Mouse (Mus musculus): Measurements from ENCODE around the gene Egln2. TPM values are rescaled to one million over a fixed set of nuclear protein-coding genes. Genes with fewer than 3 reads are reported as not detected.
A peak's percentile ranks its signal among the peaks of the same experiment; 100 is the strongest.

Egln2 gene
- polyA plus RNA-seq, 1 experiment from 2014 or later, result 102 TPM

DNA sequence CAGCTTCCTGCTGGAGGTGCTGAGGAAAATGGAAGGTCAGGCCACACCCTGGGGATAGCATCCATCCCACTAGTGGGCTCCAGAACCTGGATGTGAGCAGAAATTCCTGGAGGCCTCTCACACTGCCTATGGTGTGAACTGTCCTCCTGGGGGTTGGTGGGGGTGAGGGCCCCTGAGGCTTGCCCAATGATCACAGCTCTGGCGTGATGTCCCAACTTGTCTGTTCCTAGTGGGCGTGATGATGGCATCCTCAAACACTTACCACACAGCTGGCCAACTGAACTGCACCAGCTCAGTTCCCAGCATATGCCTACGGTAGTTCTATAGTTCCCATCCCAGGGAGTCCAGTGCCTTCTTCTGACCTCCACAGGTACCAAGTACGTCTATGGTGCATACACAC, 41.6 kb downstream of the Egln2 start:
- 91% methylated on average over 4 of the region's 4 CpGs for WGBS
- Histone ChIP-seq H3K27ac (no peak overlapping the region), H3K9ac (no peak overlapping the region), H3K27me3 (no peaks in the 10 kb centered on the region), H3K9me3 (replicated peaks) (no peaks in the 10 kb centered on the region), H3K4me3 (no peak overlapping the region), H3K4me2 (replicated peaks) (no peak overlapping the region), H3K4me1 (no peaks in the 10 kb centered on the region), H3K36me3 (no peaks in the 10 kb centered on the region)
- ATAC-seq (ENCODE audit: low FRiP score), result no peak

DNA sequence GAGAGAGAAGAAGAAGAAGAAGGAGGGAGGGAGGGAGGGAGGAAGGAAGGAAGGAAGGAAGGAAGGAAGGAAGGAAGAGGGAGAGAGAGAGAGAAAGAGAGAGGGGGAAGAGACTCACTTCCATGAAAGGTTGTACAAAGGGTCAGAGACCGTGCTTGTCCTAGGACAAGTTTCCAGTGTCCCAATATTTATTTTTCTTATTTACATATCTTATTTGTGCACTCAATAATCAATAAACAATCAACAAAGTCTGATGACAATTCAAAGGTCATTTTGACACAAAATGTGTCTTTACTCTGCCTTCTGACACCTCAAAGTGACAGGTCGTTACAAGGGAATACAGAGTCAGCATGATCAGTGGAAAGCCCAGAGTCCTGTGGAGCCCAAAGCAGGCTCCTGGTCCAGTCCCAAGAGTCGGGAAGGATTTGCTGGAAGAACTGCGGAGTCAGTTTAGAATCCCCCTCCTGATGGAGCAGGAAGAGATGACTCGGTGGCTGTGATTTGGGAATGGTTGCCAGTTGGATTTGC, 42.2 kb downstream of the Egln2 start:
- Histone ChIP-seq H3K27ac (no peak overlapping the region), H3K27me3 (no peaks in the 10 kb centered on the region), H3K9me3 (replicated peaks) (no peaks in the 10 kb centered on the region), H3K4me3 (no peak overlapping the region), H3K36me3 (no peaks in the 10 kb centered on the region), H3K9ac (no peak overlapping the region), H3K4me2 (replicated peaks) (no peak overlapping the region), H3K4me1 (no peaks in the 10 kb centered on the region)
- ATAC-seq (ENCODE audit: low FRiP score), result no peak
- 77% methylated on average over 5 of the region's 5 CpGs for WGBS

DNA sequence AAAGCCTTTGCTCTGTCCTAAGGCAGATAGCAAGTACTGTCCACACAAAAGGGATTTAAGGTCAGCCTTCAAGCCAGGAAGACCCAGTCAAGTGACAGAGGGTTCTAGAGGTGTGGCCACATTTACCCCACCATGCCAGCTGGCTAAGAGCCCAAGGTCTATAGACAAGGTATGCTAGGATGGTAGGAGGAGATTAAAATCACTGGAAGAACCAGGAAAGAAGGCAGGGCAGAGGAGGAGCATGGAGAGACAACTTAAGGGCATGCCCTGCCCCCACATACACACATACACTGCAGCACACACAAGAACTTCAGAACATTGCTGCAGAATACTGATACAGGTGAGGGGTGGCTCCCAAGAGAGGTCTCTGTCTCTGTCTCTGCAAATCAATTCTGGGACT, 46.9 kb downstream of the Egln2 start, which contains the start of gene Cyp2f2:
Gene Cyp2f2 (plus strand): TSS at position 234 of the 400 bp plus-strand sequence.
- ATAC-seq (ENCODE audit: low FRiP score), result no peak

DNA sequence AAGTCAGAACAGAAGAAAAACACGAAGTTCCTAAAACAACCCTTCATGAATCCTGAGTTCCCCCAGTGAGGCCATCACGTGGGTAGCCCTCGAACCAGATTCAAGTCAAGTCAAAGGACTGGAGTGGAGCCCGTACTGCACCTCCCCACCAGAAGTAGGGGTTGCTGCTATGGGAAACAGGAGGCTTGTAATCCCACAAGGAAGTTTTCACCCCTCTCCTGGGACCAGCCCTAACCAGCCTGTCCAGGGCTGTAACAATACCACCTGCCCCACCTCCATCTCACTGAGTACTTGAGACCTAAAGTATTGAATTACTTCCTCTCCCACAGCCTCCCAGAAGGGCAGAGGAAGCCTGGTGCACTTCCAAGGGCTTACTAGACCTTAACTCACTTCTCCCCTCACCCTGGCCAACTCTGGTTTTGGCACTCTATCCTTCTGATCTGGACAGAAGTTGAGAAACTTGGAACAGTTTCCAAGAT, 48.5 kb downstream of the Egln2 start:
- no peaks in the 10 kb centered on the region for H3K9me3 ChIP-seq (replicated peaks)
- H3K36me3 ChIP-seq, result no peaks in the 10 kb centered on the region
- H3K4me3 ChIP-seq, result no peak overlapping the region
- no peaks in the 10 kb centered on the region for H3K4me1 ChIP-seq
- no peak overlapping the region for H3K4me2 ChIP-seq (replicated peaks)
- no peak for ATAC-seq (ENCODE audit: low FRiP score)
- H3K27me3 ChIP-seq, result no peaks in the 10 kb centered on the region
- H3K9ac ChIP-seq, result no peak overlapping the region
- WGBS, result 70% methylated on average over 4 of the region's 4 CpGs
- no peak overlapping the region for H3K27ac ChIP-seq

More for the DNA sequence above, 46.9 kb downstream of the Egln2 start, which contains the start of gene Cyp2f2:
- no peak within 1 kb of the TSS for H3K27ac ChIP-seq
- no peaks in the 10 kb centered on the region for H3K9me3 ChIP-seq (replicated peaks)
- H3K4me1 ChIP-seq, result no peaks in the 10 kb centered on the region
- H3K36me3 ChIP-seq, result no peaks in the 10 kb centered on the region
- no peak within 1 kb of the TSS for H3K9ac ChIP-seq
- no peak within 1 kb of the TSS for H3K4me2 ChIP-seq (replicated peaks)
- no peaks in the 10 kb centered on the region for H3K27me3 ChIP-seq
- no peak within 1 kb of the TSS for H3K4me3 ChIP-seq

DNA sequence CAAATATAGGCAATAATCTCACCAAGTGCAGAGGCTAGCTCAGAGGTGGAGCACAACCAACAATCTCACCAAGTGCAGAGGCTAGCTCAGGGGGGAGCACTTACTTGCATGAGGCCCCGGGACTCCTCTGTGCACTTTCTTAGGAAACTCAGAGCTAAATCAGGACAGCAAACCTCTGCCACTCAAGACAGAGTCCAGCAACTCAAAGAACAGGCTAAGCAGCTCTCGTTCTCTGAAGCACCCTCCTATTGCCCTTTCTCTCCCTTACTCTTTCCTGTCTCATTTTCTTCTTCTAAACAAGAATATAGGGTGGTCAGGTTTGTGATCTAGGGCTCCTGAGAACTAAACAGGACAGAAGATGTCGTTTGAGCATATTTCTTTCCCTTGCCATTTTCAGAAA, 54.6 kb downstream of the Egln2 start:
- WGBS, result 81% methylated on average over 3 of the region's 3 CpGs
- Histone ChIP-seq H3K27ac (no peak overlapping the region), H3K4me3 (no peak overlapping the region), H3K9ac (no peak overlapping the region), H3K27me3 (no peaks in the 10 kb centered on the region), H3K9me3 (replicated peaks) (peaks cover 4% of the 10 kb centered on the region; the same call in 1 of the 2 replicates), H3K4me2 (replicated peaks) (no peak overlapping the region), H3K36me3 (no peaks in the 10 kb centered on the region), H3K4me1 (no peaks in the 10 kb centered on the region)
- ATAC-seq (ENCODE audit: low FRiP score), result no peak

DNA sequence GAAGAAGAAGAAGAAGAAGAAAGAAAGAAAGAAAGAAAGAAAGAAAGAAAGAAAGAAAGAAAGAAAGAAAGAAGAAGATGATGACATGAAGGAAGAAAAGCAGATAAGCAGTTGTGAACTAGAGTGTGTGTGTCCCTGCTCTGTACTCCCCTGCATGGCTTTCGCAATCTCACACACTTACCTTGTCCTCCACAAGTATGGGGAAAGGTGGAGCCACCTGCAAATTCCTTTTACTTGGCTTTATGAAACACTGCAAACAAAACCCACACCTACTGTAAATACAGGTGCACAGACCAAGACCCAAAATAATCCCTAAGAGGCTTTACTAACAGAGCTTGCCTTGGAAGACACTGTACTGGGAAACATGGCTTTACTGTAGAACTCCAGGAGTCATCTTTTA, 55.6 kb downstream of the Egln2 start:
- Histone ChIP-seq H3K27me3 (no peaks in the 10 kb centered on the region), H3K36me3 (no peaks in the 10 kb centered on the region), H3K4me2 (replicated peaks) (no peak overlapping the region), H3K4me3 (no peak overlapping the region), H3K4me1 (no peaks in the 10 kb centered on the region), H3K9me3 (replicated peaks) (peaks cover 4% of the 10 kb centered on the region; the same call in 1 of the 2 replicates), H3K27ac (no peak overlapping the region), H3K9ac (no peak overlapping the region)
- no peak for ATAC-seq (ENCODE audit: low FRiP score)
- WGBS, result 89% methylated on average over 1 of the region's 1 CpGs

DNA sequence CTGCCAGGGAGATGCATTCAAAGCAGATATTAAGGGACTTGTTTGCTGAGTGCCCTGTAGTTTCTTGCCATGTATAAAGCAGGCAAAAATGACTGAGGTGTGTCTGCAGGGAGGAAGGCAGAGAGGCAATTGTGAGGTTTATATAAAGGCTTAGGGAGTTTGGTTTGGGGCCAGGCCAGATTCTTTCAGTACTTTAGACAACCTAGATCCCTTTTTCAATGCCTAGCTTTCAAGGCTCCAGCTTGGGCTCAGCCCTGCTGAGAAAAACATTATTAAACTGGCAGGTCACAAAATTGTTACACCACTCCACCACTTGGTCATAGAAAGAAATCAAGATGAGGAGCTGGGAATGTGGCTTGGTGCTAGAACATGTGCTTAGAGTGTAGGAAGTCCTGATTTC, 56.3 kb downstream of the Egln2 start:
- Histone ChIP-seq H3K27me3 (no peaks in the 10 kb centered on the region), H3K9me3 (replicated peaks) (peaks cover 4% of the 10 kb centered on the region; the same call in 1 of the 2 replicates), H3K4me1 (no peaks in the 10 kb centered on the region), H3K9ac (no peak overlapping the region), H3K4me3 (no peak overlapping the region), H3K4me2 (replicated peaks) (no peak overlapping the region), H3K27ac (no peak overlapping the region), H3K36me3 (no peaks in the 10 kb centered on the region)
- no peak for ATAC-seq (ENCODE audit: low FRiP score)

MicroRNA genes within 50 kb of the gene (microRNA counts, 519-probe panel; counts per million panel counts)
- 470 counts per million, percentile 58 among the panel's probes with 10 or more counts for microRNA mmu-miR-1191

Small RNA genes within 50 kb of the gene (microRNA-seq; reads per million reads assigned to microRNA genes)
- gene Mir1191 (4.3 reads per million, percentile 9 among the genes with 10 or more reads in this experiment), gene Mir3101 (not detected)

Other genes starting within 250 kb of the Egln2 start
- not detected in 2 replicates for gene Cyp2a22, start 227.4 kb downstream of the Egln2 start, polyA plus RNA-seq (2016; fragmentation: Nextera tagmentation; extraction: Ambion mirVana)
- gene Cyp2a12, start 137.7 kb downstream of the Egln2 start, polyA plus RNA-seq (2016; fragmentation: Nextera tagmentation; extraction: Ambion mirVana), result not detected in 2 replicates
- gene Cyp2f2, start 46.9 kb downstream of the Egln2 start, polyA plus RNA-seq (2016; fragmentation: Nextera tagmentation; extraction: Ambion mirVana), result not detected in 2 replicates
- 0.13 and 0.18 TPM in 2 replicates for gene Cyp2t4, start 13.1 kb downstream of the Egln2 start, polyA plus RNA-seq (2016; fragmentation: Nextera tagmentation; extraction: Ambion mirVana)
- 86.6 and 101 TPM in 2 replicates for gene Rab4b, start 12.1 kb upstream of the Egln2 start, polyA plus RNA-seq (2016; fragmentation: Nextera tagmentation; extraction: Ambion mirVana)
- 0.85 and 1.9 TPM in 2 replicates for gene Gm21983, start 14.3 kb upstream of the Egln2 start, polyA plus RNA-seq (2016; fragmentation: Nextera tagmentation; extraction: Ambion mirVana)
- gene Mia, start 14.4 kb upstream of the Egln2 start, polyA plus RNA-seq (2016; fragmentation: Nextera tagmentation; extraction: Ambion mirVana), result 20.0 and 25.6 TPM in 2 replicates
- gene BC024978, start 29.0 kb upstream of the Egln2 start, polyA plus RNA-seq (2016; fragmentation: Nextera tagmentation; extraction: Ambion mirVana), result 3.2 and 3.9 TPM in 2 replicates
- 233 and 254 TPM in 2 replicates for gene Snrpa, start 29.5 kb upstream of the Egln2 start, polyA plus RNA-seq (2016; fragmentation: Nextera tagmentation; extraction: Ambion mirVana)
- 10.2 and 10.7 TPM in 2 replicates for gene Itpkc, start 61.9 kb upstream of the Egln2 start, polyA plus RNA-seq (2016; fragmentation: Nextera tagmentation; extraction: Ambion mirVana)
- 23.2 and 24.3 TPM in 2 replicates for gene Coq8b, start 66.2 kb upstream of the Egln2 start, polyA plus RNA-seq (2016; fragmentation: Nextera tagmentation; extraction: Ambion mirVana)
- 60.2 and 63.0 TPM in 2 replicates for gene Numbl, start 91.6 kb upstream of the Egln2 start, polyA plus RNA-seq (2016; fragmentation: Nextera tagmentation; extraction: Ambion mirVana)
- gene Ltbp4, start 170.9 kb upstream of the Egln2 start, polyA plus RNA-seq (2016; fragmentation: Nextera tagmentation; extraction: Ambion mirVana), result 8.7 and 8.9 TPM in 2 replicates
- gene Shkbp1, start 189.2 kb upstream of the Egln2 start, polyA plus RNA-seq (2016; fragmentation: Nextera tagmentation; extraction: Ambion mirVana), result 72.4 and 76.2 TPM in 2 replicates
- gene Gm20479, start 190.6 kb upstream of the Egln2 start, polyA plus RNA-seq (2016; fragmentation: Nextera tagmentation; extraction: Ambion mirVana), result 0.43 and 0.59 TPM in 2 replicates